Mouse (Mus musculus): ENCODE measurements around the gene Nop14. TPM values are rescaled to one million over a fixed set of nuclear protein-coding genes. Genes with fewer than 3 reads are reported as not detected.

Gene Nop14
- polyA plus RNA-seq (2015; fragmentation: Nextera tagmentation; extraction: Ambion mirVana), result 19.8 and 21.4 TPM in 2 replicates

- no peaks in the 10 kb centered on the region for H3K9me3 ChIP-seq (replicated peaks)
- peaks cover 22% of the 10 kb centered on the region for H3K36me3 ChIP-seq
- peaks cover 22% of the 10 kb centered on the region for H3K4me1 ChIP-seq
- H3K27ac ChIP-seq (replicated peaks), result peak within 1 kb of the TSS; percentile 83
- WGBS, result under 1% methylated on average over 60 of the region's 60 CpGs
- peak within 1 kb of the TSS; percentile 68 for H3K4me3 ChIP-seq (replicated peaks)
- no peaks in the 10 kb centered on the region for H3K27me3 ChIP-seq (replicated peaks)
- peak; percentile 100 for ATAC-seq (ENCODE audit: low FRiP score)
- H3K9ac ChIP-seq (replicated peaks), result peak within 1 kb of the TSS; percentile 51
- peak within 1 kb of the TSS; percentile 75 for H3K4me2 ChIP-seq
Measured at GRCm38 (mm10) chr5:34659686-34660590, at the start of gene Nop14, which contains the start of gene Grk4. Gene Nop14 (minus strand): TSS chr5:34660148. Gene Grk4 (plus strand): TSS chr5:34660379.

GRCm38 (mm10) chr5:34708436-34708835 lies 48.5 kb upstream of the Nop14 start:
- H3K27ac ChIP-seq (replicated peaks), result no peak overlapping the region
- H3K4me3 ChIP-seq (replicated peaks), result no peak overlapping the region
- no peaks in the 10 kb centered on the region for H3K4me1 ChIP-seq
- H3K4me2 ChIP-seq, result no peak overlapping the region
- no peak overlapping the region for H3K9ac ChIP-seq (replicated peaks)
- no peaks in the 10 kb centered on the region for H3K36me3 ChIP-seq
- no peaks in the 10 kb centered on the region for H3K9me3 ChIP-seq (replicated peaks)
- H3K27me3 ChIP-seq (replicated peaks), result no peaks in the 10 kb centered on the region
- WGBS, result 93% methylated on average over 1 of the region's 1 CpGs
- ATAC-seq (ENCODE audit: low FRiP score), result no peak

- ATAC-seq (ENCODE audit: low FRiP score), result no peak
- Histone ChIP-seq H3K9ac (replicated peaks) (no peak overlapping the region), H3K4me1 (no peaks in the 10 kb centered on the region), H3K9me3 (replicated peaks) (no peaks in the 10 kb centered on the region), H3K27me3 (replicated peaks) (no peaks in the 10 kb centered on the region), H3K4me3 (replicated peaks) (no peak overlapping the region), H3K4me2 (no peak overlapping the region), H3K36me3 (no peaks in the 10 kb centered on the region), H3K27ac (replicated peaks) (no peak overlapping the region)
- WGBS, result 80% methylated on average over 5 of the region's 5 CpGs
Measured at GRCm38 (mm10) chr5:34695521-34695920, 35.6 kb upstream of the Nop14 start.

DNA sequence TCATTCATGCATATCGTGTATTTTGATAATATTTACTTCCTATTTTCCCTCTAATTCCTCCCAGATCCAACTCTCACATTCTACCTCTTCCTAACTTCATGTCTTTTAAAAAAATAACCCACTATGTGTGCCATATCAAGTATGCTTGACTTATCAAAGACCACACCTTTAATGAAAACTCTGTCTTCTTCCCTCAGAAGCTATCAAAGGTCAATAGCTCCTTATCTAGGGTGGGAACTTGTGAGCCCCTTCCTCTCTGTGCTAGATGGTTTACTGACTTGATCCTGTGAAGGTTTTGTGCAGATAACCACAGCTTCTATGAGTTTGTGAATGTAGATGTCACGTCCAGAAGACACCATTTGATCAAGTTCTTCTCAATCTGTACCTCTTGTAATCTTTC lies 32.8 kb upstream of the Nop14 start:
- ATAC-seq (ENCODE audit: low FRiP score), result no peak
- Histone ChIP-seq H3K4me2 (no peak overlapping the region), H3K4me1 (no peaks in the 10 kb centered on the region), H3K9ac (replicated peaks) (no peak overlapping the region), H3K36me3 (no peaks in the 10 kb centered on the region), H3K27me3 (replicated peaks) (no peaks in the 10 kb centered on the region), H3K27ac (replicated peaks) (no peak overlapping the region), H3K4me3 (replicated peaks) (no peak overlapping the region), H3K9me3 (replicated peaks) (no peaks in the 10 kb centered on the region)
- 68% methylated on average over 2 of the region's 2 CpGs for WGBS

- ATAC-seq (ENCODE audit: low FRiP score), result no peak
- Histone ChIP-seq H3K4me1 (no peaks in the 10 kb centered on the region), H3K27ac (replicated peaks) (no peak overlapping the region), H3K9ac (replicated peaks) (no peak overlapping the region), H3K4me3 (replicated peaks) (no peak overlapping the region), H3K9me3 (replicated peaks) (no peaks in the 10 kb centered on the region), H3K36me3 (no peaks in the 10 kb centered on the region), H3K27me3 (replicated peaks) (no peaks in the 10 kb centered on the region), H3K4me2 (no peak overlapping the region)
- WGBS, result 98% methylated on average over 1 of the region's 1 CpGs
Measured at GRCm38 (mm10) chr5:34689868-34690267, 29.9 kb upstream of the Nop14 start.

- ATAC-seq (ENCODE audit: low FRiP score), result no peak
- H3K27me3 ChIP-seq (replicated peaks), result no peaks in the 10 kb centered on the region
- H3K9ac ChIP-seq (replicated peaks), result no peak overlapping the region
- no peak overlapping the region for H3K4me3 ChIP-seq (replicated peaks)
- no peak overlapping the region for H3K4me2 ChIP-seq
- H3K36me3 ChIP-seq, result no peaks in the 10 kb centered on the region
- no peak overlapping the region for H3K27ac ChIP-seq (replicated peaks)
- 81% methylated on average over 4 of the region's 4 CpGs for WGBS
- H3K4me1 ChIP-seq, result no peaks in the 10 kb centered on the region
- H3K9me3 ChIP-seq (replicated peaks), result no peaks in the 10 kb centered on the region
Measured at GRCm38 (mm10) chr5:34670280-34670679, 10.3 kb upstream of the Nop14 start.

DNA sequence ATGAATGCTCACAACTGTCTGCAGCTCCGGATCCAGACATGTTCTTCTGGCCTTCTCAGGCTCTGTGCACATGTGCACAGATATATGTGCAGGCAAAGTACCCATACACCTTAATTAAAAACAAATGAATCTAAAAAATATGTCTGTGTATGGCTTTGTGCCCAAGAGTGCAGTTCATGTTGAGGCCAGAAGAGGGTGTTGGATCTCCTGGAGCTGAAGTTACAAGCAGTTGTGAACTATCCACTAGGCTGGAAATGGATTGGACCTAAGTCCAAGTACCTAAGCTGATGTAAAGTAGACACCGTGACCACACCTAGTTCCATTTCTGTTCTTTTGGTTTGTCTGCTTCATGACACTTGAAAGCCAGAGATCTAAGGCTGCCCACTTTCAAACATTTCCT lies 9.5 kb upstream of the Nop14 start:
- Histone ChIP-seq H3K36me3 (no peaks in the 10 kb centered on the region), H3K27ac (replicated peaks) (no peak overlapping the region), H3K4me1 (no peaks in the 10 kb centered on the region), H3K4me3 (replicated peaks) (no peak overlapping the region), H3K9ac (replicated peaks) (no peak overlapping the region), H3K27me3 (replicated peaks) (no peaks in the 10 kb centered on the region), H3K9me3 (replicated peaks) (no peaks in the 10 kb centered on the region), H3K4me2 (no peak overlapping the region)
- WGBS, result 82% methylated on average over 2 of the region's 2 CpGs
- no peak for ATAC-seq (ENCODE audit: low FRiP score)

DNA sequence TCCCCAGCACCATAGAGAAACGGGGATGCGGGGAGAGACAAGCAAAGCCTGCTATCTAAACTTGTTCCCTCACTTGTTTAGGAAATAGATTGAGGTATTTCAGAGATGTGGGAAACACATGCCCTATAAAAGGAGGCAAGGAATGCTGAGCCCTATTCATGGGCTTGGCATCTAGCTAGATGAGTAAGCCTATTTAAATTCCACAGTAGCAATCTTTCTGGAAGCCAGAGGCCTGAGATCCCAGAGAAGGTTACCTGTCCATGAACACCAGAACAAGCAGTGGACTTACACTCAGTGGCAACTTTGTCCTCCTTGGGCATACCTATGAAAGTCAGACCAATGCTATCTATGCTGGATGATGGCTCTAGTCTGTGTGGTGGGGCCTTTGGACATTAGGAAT lies 3.3 kb upstream of the Nop14 start:
- 98% methylated on average over 2 of the region's 2 CpGs for WGBS
- Histone ChIP-seq H3K27ac (replicated peaks) (no peak overlapping the region), H3K9ac (replicated peaks) (no peak overlapping the region), H3K36me3 (no peaks in the 10 kb centered on the region), H3K9me3 (replicated peaks) (no peaks in the 10 kb centered on the region), H3K4me1 (peaks cover 21% of the 10 kb centered on the region), H3K4me3 (replicated peaks) (no peak overlapping the region), H3K27me3 (replicated peaks) (no peaks in the 10 kb centered on the region), H3K4me2 (no peak overlapping the region)
- no peak for ATAC-seq (ENCODE audit: low FRiP score)

DNA sequence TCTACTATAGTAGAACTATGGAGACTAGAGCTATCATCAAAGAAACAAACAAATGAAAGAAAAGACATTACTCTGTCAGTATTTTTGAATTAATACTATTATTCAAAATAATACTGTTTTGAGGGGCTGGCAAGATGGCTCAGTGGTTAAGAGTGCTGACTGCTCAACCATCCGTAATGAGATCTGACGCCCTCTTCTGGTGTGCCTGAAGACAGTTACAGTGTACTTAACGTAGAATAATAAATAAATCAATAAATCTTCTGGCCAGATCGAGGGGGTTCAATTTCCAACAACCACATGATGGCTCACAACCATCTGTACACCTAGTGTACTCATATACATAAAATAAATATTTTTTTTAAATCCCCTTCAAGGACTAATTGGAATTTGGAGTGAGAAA lies 2.0 kb upstream of the Nop14 start:
- Histone ChIP-seq H3K27me3 (replicated peaks) (no peaks in the 10 kb centered on the region), H3K9ac (replicated peaks) (no peak overlapping the region), H3K27ac (replicated peaks) (no peak overlapping the region), H3K9me3 (replicated peaks) (no peaks in the 10 kb centered on the region), H3K4me2 (no peak overlapping the region), H3K4me3 (replicated peaks) (no peak overlapping the region), H3K4me1 (peaks cover 22% of the 10 kb centered on the region), H3K36me3 (peaks cover 7% of the 10 kb centered on the region)
- 82% methylated on average over 4 of the region's 4 CpGs for WGBS
- ATAC-seq (ENCODE audit: low FRiP score), result no peak

GRCm38 (mm10) chr5:34660591-34661130 lies 713 bp upstream of the Nop14 start:
- Histone ChIP-seq H3K4me2 (peak overlapping the region; percentile 62), H3K4me3 (replicated peaks) (peak overlapping the region; percentile 68), H3K4me1 (peaks cover 22% of the 10 kb centered on the region), H3K27me3 (replicated peaks) (no peaks in the 10 kb centered on the region), H3K36me3 (peaks cover 15% of the 10 kb centered on the region), H3K9ac (replicated peaks) (peak overlapping the region; percentile 50), H3K9me3 (replicated peaks) (no peaks in the 10 kb centered on the region), H3K27ac (replicated peaks) (peak overlapping the region; percentile 83)
- no peak for ATAC-seq (ENCODE audit: low FRiP score)
- WGBS, result under 1% methylated on average over 56 of the region's 57 CpGs

DNA sequence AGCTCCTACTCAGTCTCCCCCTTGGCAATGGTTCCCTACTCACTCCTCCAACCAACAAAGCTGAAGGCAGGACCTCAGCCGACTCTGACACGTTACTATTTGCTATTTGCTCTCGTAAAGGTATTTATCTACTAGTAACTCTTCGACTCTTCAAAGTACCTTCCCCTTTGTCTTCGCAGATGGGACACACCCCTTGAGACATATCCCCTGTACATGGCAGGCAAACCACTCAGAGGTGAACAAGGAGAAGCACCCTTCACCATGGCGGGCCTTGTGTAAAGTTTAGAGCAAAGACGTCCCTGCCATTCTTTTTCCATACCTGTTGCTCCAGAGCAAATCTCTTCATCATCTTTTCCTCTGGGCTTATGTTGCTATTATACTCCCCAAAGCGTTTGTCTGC lies 2.4 kb downstream of the Nop14 start:
- no peak for ATAC-seq (ENCODE audit: low FRiP score)
- WGBS, result 96% methylated on average over 8 of the region's 8 CpGs
- Histone ChIP-seq H3K9me3 (replicated peaks) (no peaks in the 10 kb centered on the region), H3K36me3 (peaks cover 46% of the 10 kb centered on the region), H3K4me1 (peaks cover 22% of the 10 kb centered on the region), H3K4me2 (no peak overlapping the region), H3K4me3 (replicated peaks) (no peak overlapping the region), H3K27me3 (replicated peaks) (no peaks in the 10 kb centered on the region), H3K27ac (replicated peaks) (no peak overlapping the region), H3K9ac (replicated peaks) (no peak overlapping the region)

DNA sequence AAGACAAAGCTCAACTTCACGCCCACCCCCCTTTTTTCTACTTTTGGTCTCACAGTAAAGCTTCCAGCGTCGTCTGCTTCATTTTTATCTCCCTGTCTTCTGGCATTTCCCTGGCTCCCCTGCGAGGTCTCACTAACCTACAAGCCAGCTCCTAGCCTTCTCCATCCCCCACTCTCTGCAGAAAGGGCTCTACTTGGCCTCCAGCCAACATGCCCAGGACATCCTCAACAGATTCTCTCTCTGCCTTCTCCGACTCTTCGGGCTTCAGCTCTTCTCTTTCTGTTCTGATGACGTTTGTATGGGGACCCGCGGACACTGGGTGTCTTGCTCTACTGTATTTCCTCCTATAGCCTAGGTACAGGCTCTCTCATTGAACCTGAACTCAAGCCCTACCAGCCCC lies 5.1 kb downstream of the Nop14 start:
- H3K4me2 ChIP-seq, result no peak overlapping the region
- H3K4me3 ChIP-seq (replicated peaks), result no peak overlapping the region
- H3K36me3 ChIP-seq, result peaks cover 73% of the 10 kb centered on the region
- 86% methylated on average over 9 of the region's 9 CpGs for WGBS
- no peak overlapping the region for H3K27ac ChIP-seq (replicated peaks)
- no peaks in the 10 kb centered on the region for H3K27me3 ChIP-seq (replicated peaks)
- H3K9ac ChIP-seq (replicated peaks), result no peak overlapping the region
- no peak for ATAC-seq (ENCODE audit: low FRiP score)
- no peaks in the 10 kb centered on the region for H3K9me3 ChIP-seq (replicated peaks)
- H3K4me1 ChIP-seq, result peaks cover 11% of the 10 kb centered on the region

All from neural tube, embryonic 15.5 days (tissue).